Mouse (Mus musculus): ENCODE measurements around the gene Tspan5. TPM values are rescaled to one million over a fixed set of nuclear protein-coding genes. Genes with fewer than 3 reads are reported as not detected.

Tspan5 gene
- polyA plus RNA-seq, 1 experiment from 2014 or later, result 1.7 TPM

GRCm38 (mm10) chr3:138816888-138817656 is 75.1 kb downstream of the Tspan5 start:
- ATAC-seq, result no peak
- Histone ChIP-seq H3K27me3 (ENCODE audit: insufficient read depth, low read length) (no peaks in the 10 kb centered on the region), H3K4me1 (ENCODE audit: insufficient read depth) (no peaks in the 10 kb centered on the region), H3K27ac (ENCODE audit: low read depth) (no peak overlapping the region), H3K9me3 (ENCODE audit: low read length) (no peaks in the 10 kb centered on the region), H3K36me3 (replicated peaks; ENCODE audit: insufficient read depth, low read length) (no peaks in the 10 kb centered on the region), H3K4me2 (ENCODE audit: low read depth, low read length) (no peak overlapping the region), H3K4me3 (ENCODE audit: low read depth, low read length) (no peak overlapping the region), H3K9ac (replicated peaks) (no peak overlapping the region)
- no peak for DNase-seq
- WGBS (ENCODE audit: insufficient replicate concordance), result 59% methylated on average over 5 of the region's 5 CpGs
- TF ChIP-seq CTCF (IDR thresholded peaks at IDR 0.05; ENCODE audit: low read depth), result no peak
- TF ChIP-seq EP300 (IDR thresholded peaks at IDR 0.05; ENCODE audit: low read depth), result no peak

GRCm38 (mm10) chr3:138819862-138820261 is 77.9 kb downstream of the Tspan5 start:
- no peak for ATAC-seq
- TF ChIP-seq EP300 (IDR thresholded peaks at IDR 0.05; ENCODE audit: low read depth), result no peak
- TF ChIP-seq CTCF (IDR thresholded peaks at IDR 0.05; ENCODE audit: low read depth), result no peak

GRCm38 (mm10) chr3:138820296-138820695 is 78.3 kb downstream of the Tspan5 start:
- H3K4me1 ChIP-seq (ENCODE audit: insufficient read depth), result no peaks in the 10 kb centered on the region
- H3K9ac ChIP-seq (replicated peaks), result no peak overlapping the region
- 80% methylated on average over 5 of the region's 5 CpGs for WGBS (ENCODE audit: insufficient replicate concordance)
- H3K4me3 ChIP-seq (ENCODE audit: low read depth, low read length), result no peak overlapping the region
- TF ChIP-seq CTCF (IDR thresholded peaks at IDR 0.05; ENCODE audit: low read depth) (no peak), EP300 (IDR thresholded peaks at IDR 0.05; ENCODE audit: low read depth) (no peak)
- no peak for DNase-seq
- H3K27me3 ChIP-seq (ENCODE audit: insufficient read depth, low read length), result no peaks in the 10 kb centered on the region
- no peak overlapping the region for H3K27ac ChIP-seq (ENCODE audit: low read depth)
- no peak for ATAC-seq
- no peak overlapping the region for H3K4me2 ChIP-seq (ENCODE audit: low read depth, low read length)
- no peaks in the 10 kb centered on the region for H3K36me3 ChIP-seq (replicated peaks; ENCODE audit: insufficient read depth, low read length)
- H3K9me3 ChIP-seq (ENCODE audit: low read length), result no peaks in the 10 kb centered on the region

More at GRCm38 (mm10) chr3:138819862-138820261, 77.9 kb downstream of the Tspan5 start:
- Histone ChIP-seq H3K9ac (replicated peaks) (no peak overlapping the region), H3K27me3 (ENCODE audit: insufficient read depth, low read length) (no peaks in the 10 kb centered on the region), H3K4me2 (ENCODE audit: low read depth, low read length) (no peak overlapping the region), H3K27ac (ENCODE audit: low read depth) (no peak overlapping the region), H3K36me3 (replicated peaks; ENCODE audit: insufficient read depth, low read length) (no peaks in the 10 kb centered on the region), H3K4me3 (ENCODE audit: low read depth, low read length) (no peak overlapping the region), H3K9me3 (ENCODE audit: low read length) (no peaks in the 10 kb centered on the region), H3K4me1 (ENCODE audit: insufficient read depth) (no peaks in the 10 kb centered on the region)
- DNase-seq, result no peak
- WGBS (ENCODE audit: insufficient replicate concordance), result 83% methylated on average over 6 of the region's 6 CpGs

GRCm38 (mm10) chr3:138821886-138822445 is 80.0 kb downstream of the Tspan5 start:
- Histone ChIP-seq H3K36me3 (replicated peaks; ENCODE audit: insufficient read depth, low read length) (no peaks in the 10 kb centered on the region), H3K27me3 (ENCODE audit: insufficient read depth, low read length) (no peaks in the 10 kb centered on the region), H3K9ac (replicated peaks) (no peak overlapping the region), H3K4me2 (ENCODE audit: low read depth, low read length) (no peak overlapping the region), H3K9me3 (ENCODE audit: low read length) (no peaks in the 10 kb centered on the region), H3K4me3 (ENCODE audit: low read depth, low read length) (no peak overlapping the region), H3K27ac (ENCODE audit: low read depth) (no peak overlapping the region), H3K4me1 (ENCODE audit: insufficient read depth) (no peaks in the 10 kb centered on the region)
- DNase-seq (no peak), ATAC-seq (no peak)
- WGBS (ENCODE audit: insufficient replicate concordance), result 75% methylated on average over 5 of the region's 5 CpGs
- TF ChIP-seq EP300 (IDR thresholded peaks at IDR 0.05; ENCODE audit: low read depth), result no peak
- no peak for TF ChIP-seq CTCF (IDR thresholded peaks at IDR 0.05; ENCODE audit: low read depth)

- Histone ChIP-seq H3K4me1 (ENCODE audit: insufficient read depth) (no peaks in the 10 kb centered on the region), H3K27ac (ENCODE audit: low read depth) (no peak overlapping the region), H3K36me3 (replicated peaks; ENCODE audit: insufficient read depth, low read length) (no peaks in the 10 kb centered on the region), H3K9ac (replicated peaks) (no peak overlapping the region), H3K27me3 (ENCODE audit: insufficient read depth, low read length) (no peaks in the 10 kb centered on the region), H3K4me3 (ENCODE audit: low read depth, low read length) (no peak overlapping the region), H3K4me2 (ENCODE audit: low read depth, low read length) (no peak overlapping the region), H3K9me3 (ENCODE audit: low read length) (no peaks in the 10 kb centered on the region)
- ATAC-seq (no peak), DNase-seq (no peak)
- WGBS (ENCODE audit: insufficient replicate concordance), result 83% methylated on average over 9 of the region's 9 CpGs
- no peak for TF ChIP-seq EP300 (IDR thresholded peaks at IDR 0.05; ENCODE audit: low read depth)
- TF ChIP-seq CTCF (IDR thresholded peaks at IDR 0.05; ENCODE audit: low read depth), result no peak
Measured at GRCm38 (mm10) chr3:138823857-138824256, 81.9 kb downstream of the Tspan5 start.

GRCm38 (mm10) chr3:138825296-138825695 is 83.3 kb downstream of the Tspan5 start:
- ATAC-seq, result no peak
- Histone ChIP-seq H3K4me3 (ENCODE audit: low read depth, low read length) (no peak overlapping the region), H3K27ac (ENCODE audit: low read depth) (no peak overlapping the region), H3K4me2 (ENCODE audit: low read depth, low read length) (no peak overlapping the region), H3K9ac (replicated peaks) (no peak overlapping the region), H3K4me1 (ENCODE audit: insufficient read depth) (no peaks in the 10 kb centered on the region), H3K36me3 (replicated peaks; ENCODE audit: insufficient read depth, low read length) (no peaks in the 10 kb centered on the region), H3K27me3 (ENCODE audit: insufficient read depth, low read length) (no peaks in the 10 kb centered on the region), H3K9me3 (ENCODE audit: low read length) (no peaks in the 10 kb centered on the region)
- no peak for DNase-seq
- 72% methylated on average over 6 of the region's 6 CpGs for WGBS (ENCODE audit: insufficient replicate concordance)
- no peak for TF ChIP-seq CTCF (IDR thresholded peaks at IDR 0.05; ENCODE audit: low read depth)
- no peak for TF ChIP-seq EP300 (IDR thresholded peaks at IDR 0.05; ENCODE audit: low read depth)
